Mouse (Mus musculus) inflammation-experienced regulatory T-cells, adult 16 weeks (primary cell): ENCODE measurements around the gene Olfr237-ps1. TPM values are rescaled to one million over a fixed set of nuclear protein-coding genes. Genes with fewer than 3 reads are reported as not detected.

Source experiments
- polyA plus RNA-seq: library from polyadenylated mRNA; unstranded; fragments of 100-300 nt; shearing (Covaris generic); gene quantifications from one replicate; pipeline ENCODE4 v1.2.1, GENCODE M21; 2017

Olfr237-ps1 gene
- polyA plus RNA-seq, result not detected

DNA sequence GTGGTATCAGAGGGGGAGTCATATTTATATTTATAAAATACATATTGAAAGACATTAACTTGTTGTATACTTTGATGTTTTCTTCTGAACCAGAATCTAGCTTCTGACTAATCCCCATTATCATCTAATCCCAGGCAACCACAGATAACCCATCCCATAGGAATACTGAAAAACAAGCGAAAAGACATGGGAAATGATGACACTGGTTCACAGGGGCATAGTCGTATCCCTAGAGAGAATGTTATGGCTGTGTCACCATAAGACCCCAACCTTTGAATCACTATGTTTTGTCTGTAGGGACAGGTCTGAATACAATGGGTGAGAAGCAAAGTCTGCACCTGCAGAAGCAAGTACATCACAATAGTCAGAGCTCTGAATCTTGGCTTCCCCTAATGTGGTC lies at the start of gene Olfr237-ps1:
TSS of gene Olfr237-ps1 (plus strand) at position 301 of the 400 bp plus-strand sequence.

DNA sequence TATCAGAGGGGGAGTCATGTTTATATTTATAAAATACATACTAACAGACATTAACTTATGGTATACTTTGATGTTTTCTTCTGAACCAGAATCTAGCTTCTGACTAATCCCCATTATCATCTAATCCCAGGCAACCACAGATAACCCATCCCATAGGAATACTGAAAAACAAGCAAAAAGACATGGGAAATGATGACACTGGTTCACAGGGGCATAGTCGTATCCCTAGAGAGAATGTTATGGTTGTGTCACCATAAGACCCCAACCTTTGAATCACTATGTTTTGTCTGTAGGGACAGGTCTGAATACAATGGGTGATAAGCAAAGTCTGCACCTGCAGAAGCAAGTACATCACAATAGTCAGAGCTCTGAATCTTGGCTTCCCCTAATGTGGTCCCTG lies 40.3 kb upstream of the Olfr237-ps1 start, which contains the start of gene Olfr441:
TSS of gene Olfr441 (plus strand) at position 301 of the 400 bp plus-strand sequence.

DNA sequence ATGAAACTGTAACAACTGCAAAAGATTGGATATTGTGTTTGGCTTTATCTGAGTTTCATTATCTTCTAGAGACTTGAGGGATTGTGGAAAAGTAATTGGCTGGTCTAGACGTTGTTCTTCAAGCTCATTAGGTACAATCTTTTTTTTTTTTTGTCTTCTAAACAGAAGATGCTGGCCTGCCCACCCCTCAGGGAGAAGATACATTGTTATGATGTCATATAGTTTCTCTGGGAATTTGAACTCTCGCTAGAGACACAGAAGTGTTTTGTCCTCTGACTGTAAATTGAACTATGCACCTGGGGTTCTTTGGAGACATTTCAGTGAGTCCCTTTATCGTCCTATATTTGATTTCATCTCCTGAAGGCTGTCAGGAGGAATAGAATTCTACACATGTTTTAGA lies 16.6 kb downstream of the Olfr237-ps1 start, which contains the start of gene Olfr437:
TSS of gene Olfr437 (plus strand) at position 301 of the 400 bp plus-strand sequence.

DNA sequence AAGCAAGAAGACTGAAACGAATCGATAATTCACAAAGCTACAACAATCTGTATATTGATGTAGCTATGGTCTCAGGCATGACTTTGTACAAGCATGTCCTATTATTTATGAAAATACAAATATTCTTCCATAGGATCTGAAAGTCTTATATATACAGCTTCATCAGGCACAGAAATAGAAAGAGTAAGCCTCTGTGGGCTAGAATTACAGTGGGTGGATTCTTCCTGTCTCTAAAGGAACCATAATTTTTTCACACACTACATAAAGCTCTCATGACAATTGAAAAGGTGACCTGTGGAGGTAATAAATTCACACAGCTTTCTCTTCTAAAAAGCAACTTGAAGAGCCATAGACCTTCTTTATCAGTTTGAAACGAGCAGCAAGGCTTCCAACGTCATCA lies 25.5 kb downstream of the Olfr237-ps1 start, which contains the start of gene Olfr13:
TSS of gene Olfr13 (plus strand) at position 301 of the 400 bp plus-strand sequence.

DNA sequence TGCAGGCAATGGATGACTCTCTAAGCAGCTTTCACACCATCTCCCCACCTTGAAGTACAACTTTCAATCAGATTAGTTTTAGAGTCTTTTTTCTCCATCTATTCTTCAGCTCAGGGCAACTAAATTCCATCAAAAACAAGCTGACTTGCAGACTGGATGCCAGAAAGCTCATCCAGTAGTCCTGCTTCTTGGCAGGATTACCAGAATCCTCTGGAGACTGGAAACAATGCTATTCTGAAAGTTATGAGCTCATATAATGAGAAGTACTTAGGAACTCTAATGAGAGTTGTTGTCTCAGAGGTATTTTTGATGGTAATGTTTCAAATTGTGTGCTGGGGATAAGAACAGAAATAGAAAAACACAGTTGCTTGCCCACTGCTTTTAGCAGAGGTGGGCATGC lies 50.4 kb downstream of the Olfr237-ps1 start, which contains the start of gene Olfr435:
TSS of gene Olfr435 (plus strand) at position 366 of the 400 bp plus-strand sequence.

Other genes starting within 250 kb of the Olfr237-ps1 start
- gene Olfr447, start 237.7 kb upstream of the Olfr237-ps1 start, polyA plus RNA-seq, result not detected
- gene Olfr446, start 225.2 kb upstream of the Olfr237-ps1 start, polyA plus RNA-seq, result not detected
- not detected for gene Olfr444, start 197.5 kb upstream of the Olfr237-ps1 start, polyA plus RNA-seq
- gene Olfr441, start 40.2 kb upstream of the Olfr237-ps1 start, polyA plus RNA-seq, result not detected
- gene Olfr437, start 16.7 kb downstream of the Olfr237-ps1 start, polyA plus RNA-seq, result not detected
- not detected for gene Olfr13, start 25.6 kb downstream of the Olfr237-ps1 start, polyA plus RNA-seq
- gene Olfr435, start 50.6 kb downstream of the Olfr237-ps1 start, polyA plus RNA-seq, result not detected
- gene Olfr434, start 66.5 kb downstream of the Olfr237-ps1 start, polyA plus RNA-seq, result not detected
- not detected for gene Olfr47, start 85.0 kb downstream of the Olfr237-ps1 start, polyA plus RNA-seq
- 10.0 TPM for gene Arhgef5, start 119.0 kb downstream of the Olfr237-ps1 start, polyA plus RNA-seq
- not detected for gene Nobox, start 163.0 kb downstream of the Olfr237-ps1 start, polyA plus RNA-seq